Mouse (Mus musculus) cortical plate, adult 2 months (tissue): ENCODE data around the gene Srr.

Experiments used
- CTCF ChIP-seq: fragments of 200-500 bp; IDR thresholded peaks from 2 replicates; pipeline ENCODE4 v1.5.1; 2011; ENCODE audit warnings: mild to moderate bottlenecking, control low read depth, low read length; ENCODE audit not compliant: insufficient read depth; ENCODE audit errors: extremely low read depth
- POLR2A ChIP-seq: fragments of 200-500 bp; IDR thresholded peaks from 2 replicates; pipeline ENCODE4 v1.6.1; 2011; ENCODE audit warnings: mild to moderate bottlenecking, low read length, control low read depth; ENCODE audit not compliant: insufficient read depth; ENCODE audit errors: extremely low read depth

DNA sequence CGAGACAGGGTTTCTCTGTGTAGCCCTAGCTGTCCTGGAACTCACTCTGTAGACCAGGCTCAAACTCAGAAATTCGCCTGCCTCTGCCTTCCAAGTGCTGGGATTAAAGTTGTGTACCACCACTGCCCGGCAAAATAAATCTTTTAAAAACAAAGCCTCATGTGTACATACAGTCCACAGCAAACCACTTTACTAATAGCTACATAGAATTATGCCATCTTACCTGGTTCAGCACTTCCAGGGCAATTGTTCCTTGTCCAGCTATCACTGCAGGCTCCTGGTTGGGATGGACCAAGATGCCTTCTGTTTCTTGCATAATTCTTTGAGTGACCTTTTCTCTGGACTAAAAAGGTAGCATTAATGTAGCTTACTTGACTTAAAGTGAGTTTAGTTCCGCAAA, 15.8 kb downstream of the Srr start:
- TF ChIP-seq CTCF (no peak), POLR2A (no peak)
